Mouse (Mus musculus) G1E (cell line): Measurements from ENCODE around the gene Chst11.

Experiments used
- CTCF ChIP-seq: IDR thresholded peaks from 2 replicates; pipeline ENCODE4 v1.5.1; 2012; ENCODE audit warnings: low read depth, low read length, inconsistent platforms, mixed read lengths
- GATA1 ChIP-seq: IDR thresholded peaks from 2 replicates; pipeline ENCODE4 v1.6.1; 2012; ENCODE audit warnings: borderline replicate concordance, low read length, inconsistent platforms, mixed read lengths
- GATA2 ChIP-seq: IDR thresholded peaks from 2 replicates; pipeline ENCODE4 v1.6.1; 2012; ENCODE audit warnings: low read depth, low read length, inconsistent platforms, borderline replicate concordance

DNA sequence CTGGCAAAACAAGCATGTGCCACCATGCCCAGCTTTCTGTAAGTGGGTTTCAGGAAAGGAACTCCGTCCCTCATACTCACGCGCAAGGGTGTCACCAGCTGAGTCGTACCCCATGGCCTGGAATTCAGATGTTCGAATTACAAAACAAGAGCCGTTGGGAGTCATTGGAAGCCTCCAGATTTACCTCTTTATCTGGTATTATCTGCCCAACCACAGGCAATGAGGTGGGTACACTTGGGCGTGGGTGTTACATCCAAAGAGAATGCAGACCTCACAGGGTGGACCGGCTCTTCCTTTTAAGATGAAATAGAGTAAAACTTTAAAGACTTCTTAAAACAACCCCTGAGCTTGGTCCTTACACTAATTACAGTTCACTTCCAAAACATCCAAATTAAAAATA, 200.9 kb downstream of the Chst11 start:
- no peak for TF ChIP-seq CTCF
- no peak for TF ChIP-seq GATA2
- TF ChIP-seq GATA1: no peak
